Mouse (Mus musculus): ENCODE results near the gene Cep19. TPM values are rescaled to one million over a fixed set of nuclear protein-coding genes. Genes with fewer than 3 reads are reported as not detected.

Cep19 gene
- polyA plus RNA-seq, 1 experiment from 2014 or later: 20.9 TPM

DNA sequence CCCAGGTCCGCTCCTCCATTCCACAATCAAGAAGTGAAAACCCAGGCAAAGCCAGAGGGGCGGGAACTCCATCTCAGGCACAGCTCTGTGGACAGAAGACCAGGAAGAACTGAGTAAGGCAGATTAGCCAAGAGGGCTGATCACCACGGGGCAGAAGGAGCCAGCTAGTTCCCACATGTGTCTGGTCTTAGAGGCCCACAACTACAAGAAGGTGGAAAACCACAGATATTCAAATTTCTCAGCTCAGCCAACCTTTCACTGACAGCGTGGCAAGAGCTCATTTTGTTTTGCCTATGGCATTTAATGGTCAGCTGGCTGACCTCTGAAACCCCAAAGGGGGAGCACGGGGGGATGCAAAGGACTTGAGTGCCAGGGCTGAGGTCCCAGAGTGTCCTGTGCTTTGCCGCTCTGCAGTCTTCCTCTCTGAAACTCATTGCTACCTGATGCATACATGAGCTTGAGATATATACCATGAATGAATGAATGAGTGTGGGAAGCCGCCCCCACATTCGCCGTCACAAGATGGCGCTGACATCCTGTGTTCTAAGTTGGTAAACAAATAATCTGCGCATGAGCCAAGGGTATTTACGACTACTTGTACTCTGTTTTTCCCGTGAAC, 48.1 kb downstream of the Cep19 start:
- Histone ChIP-seq H3K36me3 (peaks cover 15% of the 10 kb centered on the region), H3K4me3 (no peak overlapping the region), H3K9me3 (replicated peaks) (peaks cover 16% of the 10 kb centered on the region), H3K4me1 (replicated peaks) (no peaks in the 10 kb centered on the region), H3K9ac (0 out of 2 replicates have a peak overlapping the region, but pooled peaks have one; percentile 20), H3K27me3 (replicated peaks) (no peaks in the 10 kb centered on the region), H3K27ac (ENCODE audit: poor library complexity, severe bottlenecking) (no peak overlapping the region), H3K4me2 (peak overlapping the region; percentile 53)
- ATAC-seq (ENCODE audit: insufficient number of reproducible peaks, low FRiP score): no peak
- 64% methylated on average over 12 of the region's 13 CpGs for WGBS

DNA sequence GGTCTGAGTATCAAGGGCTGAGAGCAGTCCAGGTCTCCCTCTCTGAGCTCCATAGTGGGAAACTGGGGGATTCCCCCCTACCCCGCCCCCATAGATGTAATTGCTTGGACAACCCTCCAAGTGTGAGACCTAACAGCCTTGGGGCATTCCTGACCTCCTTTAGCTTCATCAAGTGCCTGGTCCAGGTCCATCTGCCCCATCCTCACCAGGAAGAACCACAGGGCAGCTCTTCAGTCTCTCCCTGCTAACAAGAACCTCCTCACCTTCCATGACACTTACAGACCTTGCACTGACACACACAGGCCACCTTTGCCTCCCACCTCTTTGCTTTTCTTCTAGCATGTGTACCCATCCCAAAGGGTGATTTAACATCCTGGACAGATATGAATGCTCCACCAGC, 54.4 kb downstream of the Cep19 start:
- no peak for ATAC-seq (ENCODE audit: insufficient number of reproducible peaks, low FRiP score)
- Histone ChIP-seq H3K9ac (no peak overlapping the region), H3K4me1 (replicated peaks) (0 out of 2 replicates have a peak, but pooled peaks cover 4% of the 10 kb centered on the region), H3K4me2 (no peak overlapping the region), H3K27me3 (replicated peaks) (no peaks in the 10 kb centered on the region), H3K36me3 (no peaks in the 10 kb centered on the region), H3K9me3 (replicated peaks) (no peaks in the 10 kb centered on the region), H3K27ac (ENCODE audit: poor library complexity, severe bottlenecking) (no peak overlapping the region), H3K4me3 (no peak overlapping the region)
- WGBS: 88% methylated on average over 1 of the region's 1 CpGs

DNA sequence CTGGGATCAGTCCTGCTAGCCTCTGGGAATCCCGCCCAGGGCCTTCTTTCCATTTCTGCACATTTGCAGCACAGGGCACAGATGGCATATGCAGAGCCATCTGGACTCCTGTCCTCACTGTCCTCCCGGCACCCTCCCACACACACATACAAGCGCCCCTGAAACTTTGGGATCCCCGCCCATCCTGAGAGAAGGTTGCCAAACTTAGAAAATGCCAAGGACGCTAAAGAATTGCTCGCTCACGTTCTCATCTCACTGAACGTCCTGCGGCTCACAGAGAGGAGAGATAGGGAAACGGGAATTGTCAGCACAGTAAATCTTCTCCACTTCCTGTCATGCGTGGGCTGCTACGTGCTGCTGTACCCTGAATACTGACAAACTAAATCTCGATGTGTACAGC, 54.8 kb downstream of the Cep19 start:
- Histone ChIP-seq H3K4me2 (no peak overlapping the region), H3K36me3 (no peaks in the 10 kb centered on the region), H3K27me3 (replicated peaks) (no peaks in the 10 kb centered on the region), H3K9me3 (replicated peaks) (no peaks in the 10 kb centered on the region), H3K4me3 (no peak overlapping the region), H3K9ac (no peak overlapping the region), H3K4me1 (replicated peaks) (0 out of 2 replicates have a peak, but pooled peaks cover 4% of the 10 kb centered on the region), H3K27ac (ENCODE audit: poor library complexity, severe bottlenecking) (no peak overlapping the region)
- no peak for ATAC-seq (ENCODE audit: insufficient number of reproducible peaks, low FRiP score)
- 51% methylated on average over 13 of the region's 13 CpGs for WGBS

DNA sequence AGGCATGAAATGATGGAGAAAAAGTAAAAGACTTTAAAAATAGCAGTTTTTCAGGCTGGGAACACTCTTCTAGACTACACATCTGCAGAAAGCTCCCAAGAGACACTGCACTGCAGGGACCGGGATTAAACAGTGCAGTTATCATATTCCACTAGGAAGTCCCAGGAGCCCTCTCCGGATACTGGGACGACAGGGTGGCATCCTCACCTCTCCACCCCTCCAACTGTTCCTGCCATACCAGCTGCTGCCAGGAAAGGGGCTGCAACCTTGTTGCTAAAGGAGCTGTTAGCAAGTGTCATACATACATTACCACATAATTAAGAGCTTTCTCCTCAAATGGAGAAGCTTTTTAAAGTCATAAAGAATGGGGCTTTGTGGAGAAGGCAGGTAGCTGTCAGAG, 57.1 kb downstream of the Cep19 start:
- WGBS: 26% methylated on average over 3 of the region's 3 CpGs
- H3K9me3 ChIP-seq (replicated peaks): no peaks in the 10 kb centered on the region
- ATAC-seq (ENCODE audit: insufficient number of reproducible peaks, low FRiP score): no peak

DNA sequence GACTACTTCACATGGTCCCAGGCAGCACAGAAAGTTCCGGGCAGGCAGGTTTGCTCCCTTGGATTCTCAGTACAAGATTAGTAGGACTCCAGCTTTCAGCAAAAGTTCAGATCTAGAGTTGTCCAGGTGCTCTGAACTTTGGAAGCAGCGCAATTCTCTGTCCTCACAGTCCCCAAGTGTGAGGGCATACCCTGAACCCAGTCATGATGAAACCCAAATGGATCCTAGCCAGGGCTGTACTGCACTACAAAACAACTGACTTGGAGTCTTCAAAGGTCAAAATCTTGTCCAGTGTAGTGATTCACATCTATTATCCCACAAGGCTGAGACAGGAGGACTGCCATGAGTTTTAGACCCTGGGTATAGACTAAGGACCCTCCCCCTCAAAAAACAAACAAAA, 57.8 kb downstream of the Cep19 start:
- H3K4me1 ChIP-seq (replicated peaks): 0 out of 2 replicates have a peak, but pooled peaks cover 4% of the 10 kb centered on the region
- ATAC-seq (ENCODE audit: insufficient number of reproducible peaks, low FRiP score): no peak
- no peaks in the 10 kb centered on the region for H3K9me3 ChIP-seq (replicated peaks)
- H3K4me2 ChIP-seq: no peak overlapping the region
- H3K36me3 ChIP-seq: no peaks in the 10 kb centered on the region
- H3K9ac ChIP-seq: no peak overlapping the region
- H3K27ac ChIP-seq (ENCODE audit: poor library complexity, severe bottlenecking): no peak overlapping the region
- H3K27me3 ChIP-seq (replicated peaks): no peaks in the 10 kb centered on the region
- H3K4me3 ChIP-seq: no peak overlapping the region
- WGBS: 75% methylated on average over 2 of the region's 2 CpGs

More for the DNA sequence above, 57.1 kb downstream of the Cep19 start:
- Histone ChIP-seq H3K4me1 (replicated peaks) (0 out of 2 replicates have a peak, but pooled peaks cover 4% of the 10 kb centered on the region), H3K9ac (no peak overlapping the region), H3K4me2 (no peak overlapping the region), H3K4me3 (no peak overlapping the region), H3K27me3 (replicated peaks) (no peaks in the 10 kb centered on the region), H3K36me3 (no peaks in the 10 kb centered on the region), H3K27ac (ENCODE audit: poor library complexity, severe bottlenecking) (no peak overlapping the region)

Other genes with a start within 250 kb of the Cep19 start
- gene Meltf, start 221.0 kb upstream of the Cep19 start, polyA plus RNA-seq (2016; fragmentation: Nextera tagmentation; extraction: Ambion mirVana): 0.09 and 0.15 TPM in 2 replicates
- gene Pigz, start 165.9 kb upstream of the Cep19 start, polyA plus RNA-seq (2016; fragmentation: Nextera tagmentation; extraction: Ambion mirVana): 0.32 and 0.52 TPM in 2 replicates
- 90.3 and 91.4 TPM in 2 replicates for gene 0610012G03Rik, start 151.3 kb upstream of the Cep19 start, polyA plus RNA-seq (2016; fragmentation: Nextera tagmentation; extraction: Ambion mirVana)
- gene Ncbp2, start 151.3 kb upstream of the Cep19 start, polyA plus RNA-seq (2016; fragmentation: Nextera tagmentation; extraction: Ambion mirVana): 79.4 and 85.0 TPM in 2 replicates
- gene Senp5, start 96.5 kb upstream of the Cep19 start, polyA plus RNA-seq (2016; fragmentation: Nextera tagmentation; extraction: Ambion mirVana): 17.1 and 17.9 TPM in 2 replicates
- gene Pak2, start 20.5 kb upstream of the Cep19 start, polyA plus RNA-seq (2016; fragmentation: Nextera tagmentation; extraction: Ambion mirVana): 34.8 and 36.2 TPM in 2 replicates
- gene Pigx, start 60 bp upstream of the Cep19 start, polyA plus RNA-seq (2016; fragmentation: Nextera tagmentation; extraction: Ambion mirVana): 76.0 and 76.1 TPM in 2 replicates
- 5.2 and 6.1 TPM in 2 replicates for gene Nrros, start 65.8 kb downstream of the Cep19 start, polyA plus RNA-seq (2016; fragmentation: Nextera tagmentation; extraction: Ambion mirVana)
- not detected in 2 replicates for gene Bex6, start 80.0 kb downstream of the Cep19 start, polyA plus RNA-seq (2016; fragmentation: Nextera tagmentation; extraction: Ambion mirVana)
- gene Fbxo45, start 147.4 kb downstream of the Cep19 start, polyA plus RNA-seq (2016; fragmentation: Nextera tagmentation; extraction: Ambion mirVana): 14.9 and 16.2 TPM in 2 replicates
- 11.9 and 12.5 TPM in 2 replicates for gene Wdr53, start 147.4 kb downstream of the Cep19 start, polyA plus RNA-seq (2016; fragmentation: Nextera tagmentation; extraction: Ambion mirVana)
- 0.18 TPM in 1 of 2 replicates, not detected in the other for gene Smco1, start 171.7 kb downstream of the Cep19 start, polyA plus RNA-seq (2016; fragmentation: Nextera tagmentation; extraction: Ambion mirVana)
- 26.6 and 27.3 TPM in 2 replicates for gene Rnf168, start 177.7 kb downstream of the Cep19 start, polyA plus RNA-seq (2016; fragmentation: Nextera tagmentation; extraction: Ambion mirVana)
- 24.2 and 24.6 TPM in 2 replicates for gene Ubxn7, start 232.5 kb downstream of the Cep19 start, polyA plus RNA-seq (2016; fragmentation: Nextera tagmentation; extraction: Ambion mirVana)